Mouse (Mus musculus): Measurements from ENCODE around the gene Rpap3.

Gene Rpap3

GRCm38 (mm10) chr15:97705211-97706050, at the start of gene Rpap3:
Gene Rpap3, minus strand, starts transcription at chr15:97705825.
- peak; percentile 84 to 85 for DNase-seq

- DNase-seq: no peak
These were observed 49.7 kb upstream of the Rpap3 start for GRCm38 (mm10) chr15:97755361-97755760.

GRCm38 (mm10) chr15:97754476-97754875, 48.9 kb upstream of the Rpap3 start:
- DNase-seq: peak in 1 of 2 experiments; percentile 34

- DNase-seq: no peak
These were observed 46.9 kb upstream of the Rpap3 start for GRCm38 (mm10) chr15:97752491-97752890.

- DNase-seq: peak in 1 of 2 experiments; percentile 28
These were observed 46.1 kb upstream of the Rpap3 start for GRCm38 (mm10) chr15:97751676-97752075.

- DNase-seq: peak; percentile 88 to 92
These were observed 45.1 kb upstream of the Rpap3 start for GRCm38 (mm10) chr15:97750697-97751096.

GRCm38 (mm10) chr15:97749841-97750240, 44.2 kb upstream of the Rpap3 start:
- DNase-seq: no peak

GRCm38 (mm10) chr15:97749397-97749796, 43.8 kb upstream of the Rpap3 start:
- DNase-seq: no peak

- DNase-seq: no peak
These were observed 43.3 kb upstream of the Rpap3 start for GRCm38 (mm10) chr15:97748964-97749363.

- DNase-seq: no peak
These were observed 42.7 kb upstream of the Rpap3 start for GRCm38 (mm10) chr15:97748309-97748708.

GRCm38 (mm10) chr15:97747486-97747885, 41.9 kb upstream of the Rpap3 start:
- no peak for DNase-seq

- no peak for DNase-seq
These were observed 41.1 kb upstream of the Rpap3 start for GRCm38 (mm10) chr15:97746748-97747147.

- no peak for DNase-seq
These were observed 40.7 kb upstream of the Rpap3 start for GRCm38 (mm10) chr15:97746278-97746677.

GRCm38 (mm10) chr15:97745331-97745730, 39.7 kb upstream of the Rpap3 start:
- peak in 1 of 2 experiments; percentile 43 for DNase-seq

- DNase-seq: no peak
These were observed 39.3 kb upstream of the Rpap3 start for GRCm38 (mm10) chr15:97744930-97745329.

GRCm38 (mm10) chr15:97743961-97744525, 38.4 kb upstream of the Rpap3 start:
- DNase-seq: no peak

GRCm38 (mm10) chr15:97743210-97743609, 37.6 kb upstream of the Rpap3 start:
- no peak for DNase-seq

- DNase-seq: no peak
These were observed 37.0 kb upstream of the Rpap3 start for GRCm38 (mm10) chr15:97742600-97742999.

- DNase-seq: no peak
These were observed 36.4 kb upstream of the Rpap3 start for GRCm38 (mm10) chr15:97742074-97742473.

GRCm38 (mm10) chr15:97741662-97742061, 36.0 kb upstream of the Rpap3 start:
- DNase-seq: no peak

- no peak for DNase-seq
These were observed 34.7 kb upstream of the Rpap3 start for GRCm38 (mm10) chr15:97740283-97740732.

- DNase-seq: no peak
These were observed 33.3 kb upstream of the Rpap3 start for GRCm38 (mm10) chr15:97738923-97739322.

GRCm38 (mm10) chr15:97731988-97732387, 26.4 kb upstream of the Rpap3 start:
- no peak for DNase-seq

GRCm38 (mm10) chr15:97731111-97731510, 25.5 kb upstream of the Rpap3 start, which contains the start of gene Endou:
Gene Endou, minus strand, starts transcription at chr15:97731339.
- DNase-seq: no peak

Measured in lung, adult 18-20 months (tissue).